Mouse (Mus musculus) hindbrain, embryonic 15.5 days (tissue): ENCODE data around the gene Olfr1377. TPM values are rescaled to one million over a fixed set of nuclear protein-coding genes. Genes with fewer than 3 reads are reported as not detected.
A peak's percentile ranks its signal among the peaks of the same experiment; 100 is the strongest.

Source experiments
- ATAC-seq: fragments of 200-750 bp; cut with Nextera tagmentation; 2 replicates; pipeline ENCODE4 v1.8.0; 2017; ENCODE audit warnings: low read depth, moderate number of reproducible peaks, moderate TSS enrichment; ENCODE audit not compliant: low FRiP score
- H3K27ac ChIP-seq: fragments of 300-500 bp; sonication (generic); replicated peaks from 2 replicates; pipeline ENCODE4 v1.5.1; 2015; ENCODE audit warnings: mild to moderate bottlenecking, inconsistent platforms
- H3K27me3 ChIP-seq: fragments of 300-500 bp; sonication (generic); 2 replicates; pipeline ENCODE4 v1.6.1; 2015; ENCODE audit warnings: control low read depth, inconsistent platforms
- H3K36me3 ChIP-seq: fragments of 300-500 bp; sonication (generic); 2 replicates; pipeline ENCODE4 v1.6.1; 2015; ENCODE audit warnings: control low read depth, inconsistent platforms
- H3K4me1 ChIP-seq: fragments of 300-500 bp; sonication (generic); replicated peaks from 2 replicates; pipeline ENCODE4 v1.6.1; 2015; ENCODE audit warnings: control low read depth, inconsistent platforms
- H3K4me2 ChIP-seq: fragments of 300-500 bp; sonication (generic); 2 replicates; pipeline ENCODE4 v1.6.1; 2015; ENCODE audit warnings: moderate library complexity, mild to moderate bottlenecking, inconsistent platforms
- H3K4me3 ChIP-seq: fragments of 300-500 bp; sonication (generic); 2 replicates; pipeline ENCODE4 v1.5.1; 2015; ENCODE audit warnings: mild to moderate bottlenecking, inconsistent platforms
- H3K9ac ChIP-seq: fragments of 300-500 bp; sonication (generic); 2 replicates; pipeline ENCODE4 v1.6.1; 2015; ENCODE audit warnings: inconsistent platforms
- H3K9me3 ChIP-seq: fragments of 300-500 bp; sonication (generic); 2 replicates; pipeline ENCODE4 v1.6.1; 2016; ENCODE audit warnings: control low read depth, inconsistent platforms
- WGBS: fragments of 180-500 bp; shearing (Covaris S2); methylation state at CpG from one replicate; pipeline ENCODE4 v1.1.7; 2015; 5-methylcytosine and 5-hydroxymethylcytosine counted together
- polyA plus RNA-seq: library from polyadenylated mRNA; unstranded; fragments of >200 nt; fragmentation: Nextera tagmentation; extraction: Ambion mirVana; gene quantifications from 2 replicates; pipeline ENCODE4 v1.2.1, GENCODE M21; 2015

Olfr1377 gene
- not detected in 2 replicates for polyA plus RNA-seq

GRCm38 (mm10) chr11:50981667-50982066 lies at the start of gene Olfr1377:
Olfr1377 (plus strand) TSS chr11:50981967.
- Histone ChIP-seq H3K9ac (no peak within 1 kb of the TSS), H3K9me3 (no peaks in the 10 kb centered on the region), H3K27ac (no peak within 1 kb of the TSS), H3K27me3 (no peaks in the 10 kb centered on the region), H3K36me3 (no peaks in the 10 kb centered on the region), H3K4me2 (no peak within 1 kb of the TSS), H3K4me1 (no peaks in the 10 kb centered on the region), H3K4me3 (no peak within 1 kb of the TSS)
- ATAC-seq: no peak
- WGBS: 61% methylated on average over 5 of the region's 5 CpGs

GRCm38 (mm10) chr11:50932040-50932439 lies 49.7 kb upstream of the Olfr1377 start:
- Histone ChIP-seq H3K9ac (no peak overlapping the region), H3K27me3 (no peaks in the 10 kb centered on the region), H3K4me3 (peak overlapping the region; percentile 76; the same call in 1 of the 2 replicates), H3K27ac (peak overlapping the region; percentile 91; the same call in 1 of the 2 replicates), H3K9me3 (no peaks in the 10 kb centered on the region), H3K4me2 (peak overlapping the region; percentile 95), H3K36me3 (no peaks in the 10 kb centered on the region), H3K4me1 (peaks cover 14% of the 10 kb centered on the region; the same call in 1 of the 2 replicates)
- WGBS: 65% methylated on average over 1 of the region's 1 CpGs
- ATAC-seq: peak; percentile 25; the same call in 1 of the 2 replicates

GRCm38 (mm10) chr11:50938435-50938834 lies 43.3 kb upstream of the Olfr1377 start:
- Histone ChIP-seq H3K4me1 (no peaks in the 10 kb centered on the region), H3K36me3 (no peaks in the 10 kb centered on the region), H3K4me3 (no peak overlapping the region), H3K4me2 (no peak overlapping the region), H3K9me3 (no peaks in the 10 kb centered on the region), H3K27ac (no peak overlapping the region), H3K27me3 (no peaks in the 10 kb centered on the region), H3K9ac (no peak overlapping the region)
- 83% methylated on average over 8 of the region's 8 CpGs for WGBS
- no peak for ATAC-seq

GRCm38 (mm10) chr11:50939621-50940366 lies 42.0 kb upstream of the Olfr1377 start:
- Histone ChIP-seq H3K27me3 (no peaks in the 10 kb centered on the region), H3K36me3 (no peaks in the 10 kb centered on the region), H3K27ac (no peak overlapping the region), H3K4me1 (no peaks in the 10 kb centered on the region), H3K4me2 (no peak overlapping the region), H3K9ac (no peak overlapping the region), H3K9me3 (no peaks in the 10 kb centered on the region), H3K4me3 (no peak overlapping the region)
- ATAC-seq: peak; percentile 72; the same call in 1 of the 2 replicates
- WGBS: 40% methylated on average over 14 of the region's 14 CpGs

DNA sequence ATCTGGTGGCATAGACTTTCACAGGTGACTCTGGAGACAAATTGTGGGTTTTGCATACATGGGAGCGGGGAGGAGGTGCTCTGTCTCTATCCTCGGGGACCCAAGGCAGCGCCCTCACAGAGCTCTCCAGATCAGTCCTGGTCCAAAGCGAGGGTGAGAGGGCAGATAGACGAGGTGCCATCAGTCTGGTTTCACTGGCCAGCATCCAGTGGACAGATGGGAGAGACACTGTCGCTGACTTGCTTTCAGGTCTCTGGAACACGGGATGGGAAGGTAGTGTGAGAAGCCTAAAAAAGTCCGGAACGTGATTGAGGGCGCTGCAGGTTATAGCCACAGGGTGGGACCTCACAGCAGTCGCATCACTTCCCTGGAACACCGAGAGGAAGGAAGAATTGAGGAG lies 39.4 kb upstream of the Olfr1377 start:
- no peaks in the 10 kb centered on the region for H3K4me1 ChIP-seq
- H3K9me3 ChIP-seq: no peaks in the 10 kb centered on the region
- 74% methylated on average over 12 of the region's 12 CpGs for WGBS
- H3K4me2 ChIP-seq: no peak overlapping the region
- no peak for ATAC-seq
- H3K4me3 ChIP-seq: no peak overlapping the region
- no peak overlapping the region for H3K9ac ChIP-seq
- no peaks in the 10 kb centered on the region for H3K27me3 ChIP-seq
- H3K27ac ChIP-seq: no peak overlapping the region
- H3K36me3 ChIP-seq: no peaks in the 10 kb centered on the region

DNA sequence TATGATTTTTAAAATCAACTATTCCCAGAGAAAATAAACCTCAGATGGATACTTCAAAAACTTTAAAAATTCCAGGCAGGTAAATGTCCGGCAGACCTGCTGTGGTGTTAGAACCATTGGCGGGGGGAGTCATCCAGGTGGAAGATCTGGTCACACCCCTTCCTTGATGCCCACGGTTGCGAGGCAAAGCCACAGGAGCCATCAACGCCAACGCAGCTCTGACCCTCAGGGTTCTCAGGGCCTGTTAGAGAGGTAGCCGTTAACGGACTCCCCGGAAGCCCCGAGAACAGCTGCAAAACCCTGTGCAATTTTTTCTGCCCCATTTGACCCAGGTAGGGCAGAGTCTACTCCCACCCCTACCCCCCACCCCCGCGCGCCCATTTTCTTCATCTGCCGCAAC lies 38.3 kb upstream of the Olfr1377 start, which contains the start of gene 4933414I15Rik:
4933414I15Rik (minus strand) TSS at position 260 of the 400 bp plus-strand sequence.
- WGBS: 83% methylated on average over 14 of the region's 14 CpGs
- Histone ChIP-seq H3K27me3 (no peaks in the 10 kb centered on the region), H3K27ac (no peak within 1 kb of the TSS), H3K4me2 (no peak within 1 kb of the TSS), H3K4me3 (no peak within 1 kb of the TSS), H3K9ac (no peak within 1 kb of the TSS), H3K9me3 (no peaks in the 10 kb centered on the region), H3K4me1 (no peaks in the 10 kb centered on the region), H3K36me3 (no peaks in the 10 kb centered on the region)
- ATAC-seq: no peak

DNA sequence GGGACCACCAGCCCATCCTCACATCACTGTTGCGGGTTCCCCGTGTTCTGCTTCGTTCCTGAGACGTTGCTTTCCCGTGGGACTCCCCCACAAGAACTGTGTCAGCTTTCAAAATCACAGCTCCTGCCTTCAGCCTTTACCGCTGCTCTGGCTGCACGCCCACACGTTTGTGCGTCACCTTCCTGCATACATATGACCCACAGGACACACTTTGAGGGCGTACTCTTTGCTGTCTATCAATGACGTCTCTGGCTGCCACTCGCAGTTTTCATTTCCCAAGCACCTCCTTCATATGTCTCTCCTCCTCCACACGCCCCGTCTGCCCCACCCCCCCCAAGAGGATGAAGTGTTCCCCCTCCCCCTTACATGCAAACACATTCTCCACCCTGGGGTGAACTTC lies 29.5 kb upstream of the Olfr1377 start:
- no peak overlapping the region for H3K9ac ChIP-seq

GRCm38 (mm10) chr11:50953665-50954064 lies 28.1 kb upstream of the Olfr1377 start, which contains the start of gene Prop1:
Prop1 (minus strand) TSS chr11:50953765.
- 64% methylated on average over 6 of the region's 6 CpGs for WGBS
- no peaks in the 10 kb centered on the region for H3K9me3 ChIP-seq
- no peaks in the 10 kb centered on the region for H3K27me3 ChIP-seq
- no peaks in the 10 kb centered on the region for H3K36me3 ChIP-seq
- H3K9ac ChIP-seq: no peak within 1 kb of the TSS
- H3K4me2 ChIP-seq: no peak within 1 kb of the TSS
- no peak for ATAC-seq
- H3K4me3 ChIP-seq: no peak within 1 kb of the TSS
- no peak within 1 kb of the TSS for H3K27ac ChIP-seq
- no peaks in the 10 kb centered on the region for H3K4me1 ChIP-seq

More for the DNA sequence above, 29.5 kb upstream of the Olfr1377 start:
- H3K4me1 ChIP-seq: no peaks in the 10 kb centered on the region
- no peak for ATAC-seq
- H3K36me3 ChIP-seq: no peaks in the 10 kb centered on the region
- 70% methylated on average over 14 of the region's 14 CpGs for WGBS
- H3K27me3 ChIP-seq: no peaks in the 10 kb centered on the region
- no peak overlapping the region for H3K27ac ChIP-seq
- no peaks in the 10 kb centered on the region for H3K9me3 ChIP-seq
- no peak overlapping the region for H3K4me3 ChIP-seq
- no peak overlapping the region for H3K4me2 ChIP-seq

- H3K36me3 ChIP-seq: no peaks in the 10 kb centered on the region
- H3K27ac ChIP-seq: no peak overlapping the region
- no peak overlapping the region for H3K9ac ChIP-seq
- no peaks in the 10 kb centered on the region for H3K9me3 ChIP-seq
- no peak overlapping the region for H3K4me2 ChIP-seq
- no peaks in the 10 kb centered on the region for H3K27me3 ChIP-seq
- no peak for ATAC-seq
- WGBS: 85% methylated on average over 2 of the region's 2 CpGs
- H3K4me1 ChIP-seq: no peaks in the 10 kb centered on the region
- H3K4me3 ChIP-seq: no peak overlapping the region
Observed at GRCm38 (mm10) chr11:50964886-50965285, 16.9 kb upstream of the Olfr1377 start.

GRCm38 (mm10) chr11:50966230-50966629 lies 15.5 kb upstream of the Olfr1377 start, which contains the start of gene Olfr1378:
Olfr1378 (plus strand) TSS chr11:50966530.
- H3K27ac ChIP-seq: no peak within 1 kb of the TSS
- H3K4me2 ChIP-seq: no peak within 1 kb of the TSS
- H3K4me1 ChIP-seq: no peaks in the 10 kb centered on the region
- H3K27me3 ChIP-seq: no peaks in the 10 kb centered on the region
- H3K36me3 ChIP-seq: no peaks in the 10 kb centered on the region
- no peaks in the 10 kb centered on the region for H3K9me3 ChIP-seq
- no peak within 1 kb of the TSS for H3K9ac ChIP-seq
- no peak within 1 kb of the TSS for H3K4me3 ChIP-seq
- WGBS: 86% methylated on average over 11 of the region's 11 CpGs
- no peak for ATAC-seq

GRCm38 (mm10) chr11:50977216-50977615 lies 4.6 kb upstream of the Olfr1377 start:
- Histone ChIP-seq H3K27ac (no peak overlapping the region), H3K9me3 (no peaks in the 10 kb centered on the region), H3K36me3 (no peaks in the 10 kb centered on the region), H3K4me1 (no peaks in the 10 kb centered on the region), H3K4me3 (no peak overlapping the region), H3K4me2 (no peak overlapping the region), H3K27me3 (no peaks in the 10 kb centered on the region), H3K9ac (no peak overlapping the region)
- ATAC-seq: no peak
- 81% methylated on average over 4 of the region's 4 CpGs for WGBS

- H3K4me2 ChIP-seq: no peak within 1 kb of the TSS
- no peaks in the 10 kb centered on the region for H3K4me1 ChIP-seq
- no peak within 1 kb of the TSS for H3K4me3 ChIP-seq
- no peaks in the 10 kb centered on the region for H3K9me3 ChIP-seq
- WGBS: 82% methylated on average over 5 of the region's 5 CpGs
- ATAC-seq: no peak
- no peak within 1 kb of the TSS for H3K27ac ChIP-seq
- no peaks in the 10 kb centered on the region for H3K27me3 ChIP-seq
- H3K36me3 ChIP-seq: no peaks in the 10 kb centered on the region
- no peak within 1 kb of the TSS for H3K9ac ChIP-seq
Observed at GRCm38 (mm10) chr11:51003296-51003695, 21.5 kb downstream of the Olfr1377 start, which contains the start of gene Olfr51. Olfr51 (plus strand) TSS chr11:51003596.
